Mouse (Mus musculus) cerebellum, adult 2 months (tissue): ENCODE results near the gene Hnrnpl. TPM values are rescaled to one million over a fixed set of nuclear protein-coding genes. Genes with fewer than 3 reads are reported as not detected.

Experiments used
- DNase-seq, 2 experiments: peaks; one replicate each; pipeline ENCODE4 v3.0.0; 2021
- H3K27ac ChIP-seq: fragments of 200-500 bp; 2 replicates; pipeline ENCODE4 v1.5.1; 2012; ENCODE audit warnings: low read length, control low read depth, inconsistent platforms; ENCODE audit not compliant: insufficient read depth
- H3K27me3 ChIP-seq: fragments of 200-500 bp; 2 replicates; pipeline ENCODE4 v1.6.1; 2012; ENCODE audit warnings: inconsistent platforms, mild to moderate bottlenecking, low read length, moderate library complexity; ENCODE audit not compliant: control insufficient read depth, insufficient read depth
- H3K4me1 ChIP-seq: fragments of 200-500 bp; 2 replicates; pipeline ENCODE4 v1.6.1; 2011; ENCODE audit warnings: low read length; ENCODE audit not compliant: control insufficient read depth, insufficient read depth
- H3K4me3 ChIP-seq: fragments of 200-500 bp; replicated peaks from 2 replicates; pipeline ENCODE3; 2011; ENCODE audit warnings: mild to moderate bottlenecking, low read depth, low read length, control low read depth; ENCODE audit not compliant: insufficient read depth
- CTCF ChIP-seq: fragments of 200-500 bp; IDR thresholded peaks from 2 replicates; pipeline ENCODE4 v1.5.1; 2011; ENCODE audit warnings: low read depth, mild to moderate bottlenecking, control low read depth, low read length, moderate library complexity, borderline replicate concordance; ENCODE audit not compliant: insufficient read depth
- POLR2A ChIP-seq: fragments of 200-500 bp; IDR thresholded peaks from 2 replicates; pipeline ENCODE4 v1.6.1; 2011; ENCODE audit warnings: low read length, control low read depth, borderline replicate concordance; ENCODE audit not compliant: insufficient read depth
- whole genome bisulfite sequencing: fragments of 180-500 bp; shearing (Covaris S2); methylation state at CpG from one replicate; pipeline ENCODE4 v1.1.7; 2018; 5-methylcytosine and 5-hydroxymethylcytosine counted together
- polyA plus RNA-seq: library from polyadenylated mRNA; depleted of rRNA; stranded (reverse); fragments of >200 nt; gene quantifications from 2 replicates; pipeline ENCODE4 v1.2.3, GENCODE M21; 2012

Gene Hnrnpl
- polyA plus RNA-seq, 1 experiment, result 366 TPM

GRCm38 (mm10) chr7:28838331-28838730, 30.0 kb downstream of the Hnrnpl start:
- WGBS, result 34% methylated on average over 9 of the region's 9 CpGs
- DNase-seq, result no peak
- H3K4me1 ChIP-seq, result no peaks in the 10 kb centered on the region
- no peak overlapping the region for H3K27ac ChIP-seq
- TF ChIP-seq CTCF (no peak), POLR2A (no peak)
- H3K4me3 ChIP-seq, result no peak overlapping the region
- no peaks in the 10 kb centered on the region for H3K27me3 ChIP-seq

GRCm38 (mm10) chr7:28847273-28847672, 38.9 kb downstream of the Hnrnpl start:
- DNase-seq, result no peak
- TF ChIP-seq CTCF, result no peak
- no peak for TF ChIP-seq POLR2A
- WGBS, result 75% methylated on average over 1 of the region's 1 CpGs
- no peaks in the 10 kb centered on the region for H3K27me3 ChIP-seq
- no peak overlapping the region for H3K27ac ChIP-seq
- H3K4me3 ChIP-seq, result no peak overlapping the region
- no peaks in the 10 kb centered on the region for H3K4me1 ChIP-seq

GRCm38 (mm10) chr7:28849700-28850236, 41.4 kb downstream of the Hnrnpl start:
- TF ChIP-seq POLR2A, result no peak
- TF ChIP-seq CTCF, result no peak
- no peak overlapping the region for H3K27ac ChIP-seq
- no peaks in the 10 kb centered on the region for H3K27me3 ChIP-seq
- 50% methylated on average over 1 of the region's 1 CpGs for WGBS
- H3K4me1 ChIP-seq, result no peaks in the 10 kb centered on the region
- no peak overlapping the region for H3K4me3 ChIP-seq
- DNase-seq, result no peak

- 83% methylated on average over 4 of the region's 4 CpGs for WGBS
- no peak for DNase-seq
- H3K4me3 ChIP-seq, result no peak overlapping the region
Measured at GRCm38 (mm10) chr7:28850642-28851041, 42.3 kb downstream of the Hnrnpl start.

GRCm38 (mm10) chr7:28859953-28860352, 51.6 kb downstream of the Hnrnpl start:
- DNase-seq, result no peak
- Histone ChIP-seq H3K27me3 (no peaks in the 10 kb centered on the region), H3K4me3 (no peak overlapping the region), H3K27ac (no peak overlapping the region), H3K4me1 (no peaks in the 10 kb centered on the region)
- no peak for TF ChIP-seq CTCF
- TF ChIP-seq POLR2A, result no peak
- WGBS, result 88% methylated on average over 2 of the region's 2 CpGs

More at GRCm38 (mm10) chr7:28850642-28851041, 42.3 kb downstream of the Hnrnpl start:
- H3K27ac ChIP-seq, result no peak overlapping the region
- TF ChIP-seq CTCF (no peak), POLR2A (no peak)
- no peaks in the 10 kb centered on the region for H3K4me1 ChIP-seq
- no peaks in the 10 kb centered on the region for H3K27me3 ChIP-seq

- TF ChIP-seq POLR2A (no peak), CTCF (no peak)
- no peak for DNase-seq
- 88% methylated on average over 6 of the region's 6 CpGs for WGBS
Measured at GRCm38 (mm10) chr7:28860898-28861297, 52.6 kb downstream of the Hnrnpl start.

GRCm38 (mm10) chr7:28862817-28863499, 54.6 kb downstream of the Hnrnpl start:
- 77% methylated on average over 15 of the region's 15 CpGs for WGBS
- TF ChIP-seq POLR2A (no peak), CTCF (no peak)

More at GRCm38 (mm10) chr7:28860898-28861297, 52.6 kb downstream of the Hnrnpl start:
- Histone ChIP-seq H3K4me3 (no peak overlapping the region), H3K27ac (no peak overlapping the region), H3K4me1 (no peaks in the 10 kb centered on the region), H3K27me3 (no peaks in the 10 kb centered on the region)

GRCm38 (mm10) chr7:28863540-28863939, 55.2 kb downstream of the Hnrnpl start, which contains the start of gene Lgals7:
TSS of gene Lgals7 (plus strand) at chr7:28863853.
- DNase-seq, result no peak
- H3K4me3 ChIP-seq, result no peak within 1 kb of the TSS
- TF ChIP-seq POLR2A (no peak), CTCF (no peak)
- H3K4me1 ChIP-seq, result no peaks in the 10 kb centered on the region
- H3K27me3 ChIP-seq, result no peaks in the 10 kb centered on the region
- 82% methylated on average over 6 of the region's 6 CpGs for WGBS
- H3K27ac ChIP-seq, result no peak within 1 kb of the TSS

More at GRCm38 (mm10) chr7:28862817-28863499, 54.6 kb downstream of the Hnrnpl start:
- no peak for DNase-seq
- no peaks in the 10 kb centered on the region for H3K27me3 ChIP-seq
- no peak overlapping the region for H3K27ac ChIP-seq
- H3K4me1 ChIP-seq, result no peaks in the 10 kb centered on the region
- no peak overlapping the region for H3K4me3 ChIP-seq
